Mouse (Mus musculus): ENCODE measurements around the gene Gm43191. TPM values are rescaled to one million over a fixed set of nuclear protein-coding genes. Genes with fewer than 3 reads are reported as not detected.

The Gm43191 gene
- not detected for total RNA-seq (2023)

GRCm38 (mm10) chr3:116681160-116681559 lies at the start of gene Gm43191:
Gene Gm43191 (minus strand): TSS chr3:116681260.

GRCm38 (mm10) chr3:116712436-116712881 lies 31.4 kb upstream of the Gm43191 start, which contains the start of gene Slc35a3:
Gene Slc35a3 (minus strand): TSS chr3:116712831.

GRCm38 (mm10) chr3:116662463-116662863 lies 18.6 kb downstream of the Gm43191 start, which contains the start of gene Mfsd14a:
Gene Mfsd14a (minus strand): TSS chr3:116662677.

DNA sequence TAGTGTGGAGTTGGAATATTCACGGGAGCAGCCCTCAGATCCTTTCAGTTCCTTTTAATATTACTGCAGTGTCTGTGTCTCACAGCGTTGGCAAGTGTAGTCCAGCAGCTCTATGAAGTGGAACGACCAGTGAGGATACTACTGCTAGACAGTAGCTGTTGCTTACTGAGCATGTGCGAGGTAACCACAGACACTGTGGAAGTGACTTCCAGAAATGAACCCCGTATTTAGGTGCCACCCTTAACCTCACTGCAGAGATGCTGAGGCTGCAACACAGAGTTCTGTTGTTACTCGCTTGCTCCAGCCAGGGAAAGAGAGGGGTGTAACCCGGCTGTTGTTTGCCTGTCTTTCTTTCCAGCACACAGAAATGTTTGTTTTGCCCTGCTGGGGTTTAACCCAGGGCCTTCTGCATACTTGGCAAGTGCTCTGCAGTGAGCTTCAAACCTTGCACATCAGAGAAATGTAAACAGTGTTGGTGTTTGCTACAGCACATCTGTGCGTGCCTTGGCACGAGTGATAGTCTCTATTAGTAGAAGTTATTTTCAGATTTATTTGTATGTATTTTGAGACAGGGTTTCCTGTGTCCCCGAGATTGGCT lies 66.7 kb downstream of the Gm43191 start, which contains the start of gene Trmt13:
Gene Trmt13 (minus strand): TSS at position 293 of the 598 bp plus-strand sequence.

DNA sequence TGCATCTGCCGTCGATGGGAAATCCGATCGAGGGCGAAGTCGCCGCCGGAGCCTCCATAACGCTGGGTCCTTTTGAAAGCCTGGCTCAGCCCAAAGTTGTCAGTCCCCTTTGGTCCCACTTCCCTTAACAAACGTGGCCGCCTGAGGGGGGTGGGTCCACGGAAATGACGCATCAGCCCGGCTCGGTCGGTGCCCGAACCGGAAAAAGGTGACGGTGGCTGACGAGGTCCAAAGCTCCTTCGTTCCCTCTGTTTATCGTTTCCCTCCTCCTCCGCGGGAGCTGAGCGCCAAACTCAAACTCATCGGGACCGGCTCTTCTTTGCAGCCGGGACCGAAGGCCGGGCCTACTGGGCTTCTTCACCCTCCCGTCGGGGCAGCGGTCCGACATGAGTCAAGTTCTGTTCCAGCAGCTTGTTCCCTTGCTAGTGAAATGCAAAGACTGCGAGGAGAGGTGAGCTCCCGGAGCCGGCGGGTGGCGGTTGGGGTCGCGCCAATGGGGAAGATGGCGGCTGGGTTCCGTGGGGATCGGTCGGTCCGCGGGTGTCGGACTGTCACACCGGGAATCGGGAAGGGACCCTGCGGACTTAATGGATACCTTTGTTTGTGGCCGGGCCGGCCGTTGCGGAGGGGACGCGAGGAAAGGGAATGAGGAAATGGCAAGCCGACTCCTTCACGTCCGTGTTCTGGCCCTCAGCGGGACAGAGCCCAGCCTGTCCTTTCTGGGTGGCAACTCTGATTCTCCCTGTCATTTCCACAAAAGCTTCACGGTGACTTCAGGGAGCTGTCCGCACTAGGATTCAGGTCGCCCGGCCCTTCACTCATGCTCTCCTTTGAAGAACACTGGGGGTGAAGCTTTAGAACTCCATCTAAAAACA lies 86.1 kb downstream of the Gm43191 start, which contains the start of gene Sass6:
Gene Sass6 (plus strand): TSS at position 255 of the 875 bp plus-strand sequence.

Other genes with a start within 250 kb of the Gm43191 start
- gene Rtca, start 173.1 kb downstream of the Gm43191 start, total RNA-seq (2023): 10 to 100 TPM; 18.0 to 19.7 TPM
- gene Dbt, start 168.2 kb downstream of the Gm43191 start, total RNA-seq (2023): 1 to 10 TPM; 4.8 to 7.3 TPM
- gene Lrrc39, start 118.3 kb downstream of the Gm43191 start, total RNA-seq (2023): under 1 TPM in 1 of 2 experiments, not detected in 1; 0.20 TPM
- 10 to 100 TPM; 19.6 to 21.1 TPM for gene Sass6, start 86.3 kb downstream of the Gm43191 start, total RNA-seq (2023)
- gene Trmt13, start 66.7 kb downstream of the Gm43191 start, total RNA-seq (2023): 10 to 100 TPM; 17.9 to 18.3 TPM
- gene Mfsd14a, start 18.6 kb downstream of the Gm43191 start, total RNA-seq (2023): 10 to 100 TPM; 77.1 to 79.8 TPM
- gene Slc35a3, start 31.6 kb upstream of the Gm43191 start, total RNA-seq (2023): 10 to 100 TPM; 23.5 to 27.1 TPM
- 10 to 100 TPM; 44.6 to 48.4 TPM for gene Agl, start 126.9 kb upstream of the Gm43191 start, total RNA-seq (2023)
- 10 to 100 TPM; 40.9 to 50.8 TPM for gene Frrs1, start 178.2 kb upstream of the Gm43191 start, total RNA-seq (2023)

All from neutrophil, adult 59 days (primary cell).